Mouse (Mus musculus) gastrocnemius, adult 2 months (tissue): ENCODE measurements at regions not wholly inside any gene's neighbourhood (a gene's known extent, or its start where the extent isn't known, plus 50 kb on each side); places are given as distances from the start of the nearest gene placed in this dataset.
A peak's percentile ranks its signal among the peaks of the same experiment; 100 is the strongest.

ENCODE experiments used
- DNase-seq: peaks from one replicate; pipeline ENCODE4 v3.0.0; 2022
- H3K27ac ChIP-seq: fragments of 200-600 bp; 2 replicates; pipeline ENCODE4 v1.8.1; 2022; ENCODE audit warnings: mild to moderate bottlenecking
- H3K4me3 ChIP-seq: fragments of 200-600 bp; 2 replicates; pipeline ENCODE4 v1.8.1; 2022; ENCODE audit warnings: mild to moderate bottlenecking, moderate library complexity
- CTCF ChIP-seq: fragments of 200-600 bp; IDR thresholded peaks from 2 replicates; pipeline ENCODE4 v1.8.1; 2022; ENCODE audit warnings: antibody characterized with exemption, mild to moderate bottlenecking, moderate library complexity
- intact Hi-C: fragments of 180-260 bp; cut with DNase I; formaldehyde crosslinking; loops from one replicate; pipeline ENCODE4 v1.15.1; 2025

GRCm38 (mm10) chr10:8667244-8667643 lies 148.6 kb upstream of the Ust start:
- intact Hi-C loops, result no loop called here
- Histone ChIP-seq H3K27ac (no peak overlapping the region), H3K4me3 (no peak overlapping the region)
- TF ChIP-seq CTCF, result no peak
- DNase-seq, result no peak

GRCm38 (mm10) chr10:8658934-8659294 lies 140.3 kb upstream of the Ust start:
- H3K4me3 ChIP-seq, result no peak overlapping the region
- TF ChIP-seq CTCF, result no peak
- intact Hi-C loops, result no loop called here
- H3K27ac ChIP-seq, result peak overlapping the region; percentile 71
- no peak for DNase-seq

DNA sequence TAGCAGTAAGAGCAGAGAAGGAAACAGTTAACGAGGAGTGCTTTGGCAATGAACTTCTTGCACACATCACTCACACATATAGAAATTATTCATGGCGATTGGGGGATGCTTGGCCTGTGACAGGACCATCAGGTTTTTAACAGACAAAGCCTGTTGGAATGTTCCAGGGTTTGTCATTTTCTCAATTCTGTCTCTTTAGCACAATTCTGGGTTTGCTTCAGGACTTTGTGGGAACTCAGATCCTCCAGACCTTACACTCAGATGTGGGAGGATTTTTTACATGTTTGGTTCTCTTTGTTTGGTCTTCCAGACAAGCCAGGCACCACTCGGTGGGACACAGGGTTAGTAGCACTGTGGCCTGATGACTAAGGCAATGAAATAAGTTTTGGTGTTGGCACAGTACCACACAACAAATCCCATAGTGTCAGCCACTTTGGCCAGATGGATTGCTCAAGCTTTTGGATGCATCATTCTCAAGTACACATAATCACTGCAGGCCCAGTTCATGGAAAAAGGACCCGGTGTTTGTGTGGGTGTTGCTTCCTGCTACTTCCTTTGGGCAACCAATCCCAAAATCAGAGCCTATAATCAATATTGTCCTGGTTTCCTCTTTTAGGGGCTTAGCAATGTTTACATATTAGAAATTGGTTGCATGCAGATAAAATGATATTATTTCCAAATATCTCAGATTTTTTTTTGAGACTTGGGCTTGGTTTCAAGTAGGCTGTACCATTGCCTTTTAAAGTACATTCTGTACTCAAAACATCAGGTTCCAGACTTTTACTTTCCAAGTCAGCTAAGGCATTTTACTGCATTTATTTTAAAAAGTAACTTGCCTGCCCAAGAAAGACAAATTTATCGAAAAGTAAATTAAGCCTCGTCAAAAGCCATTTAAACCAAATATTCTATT lies 139.7 kb upstream of the Ust start:
- peak; percentile 42 for DNase-seq
- peak overlapping the region; percentile 71 for H3K27ac ChIP-seq
- TF ChIP-seq CTCF, result no peak
- intact Hi-C loops, result no loop called here
- no peak overlapping the region for H3K4me3 ChIP-seq

GRCm38 (mm10) chr10:8657176-8658023 lies 138.8 kb upstream of the Ust start:
- DNase-seq, result no peak
- no peak for TF ChIP-seq CTCF
- H3K27ac ChIP-seq, result peak overlapping the region; percentile 71
- intact Hi-C loops, result no loop called here
- H3K4me3 ChIP-seq, result no peak overlapping the region

GRCm38 (mm10) chr10:8653651-8654050 lies 135.0 kb upstream of the Ust start:
- no peak for DNase-seq
- no peak for TF ChIP-seq CTCF
- intact Hi-C loops, result no loop called here
- H3K27ac ChIP-seq, result no peak overlapping the region
- no peak overlapping the region for H3K4me3 ChIP-seq

DNA sequence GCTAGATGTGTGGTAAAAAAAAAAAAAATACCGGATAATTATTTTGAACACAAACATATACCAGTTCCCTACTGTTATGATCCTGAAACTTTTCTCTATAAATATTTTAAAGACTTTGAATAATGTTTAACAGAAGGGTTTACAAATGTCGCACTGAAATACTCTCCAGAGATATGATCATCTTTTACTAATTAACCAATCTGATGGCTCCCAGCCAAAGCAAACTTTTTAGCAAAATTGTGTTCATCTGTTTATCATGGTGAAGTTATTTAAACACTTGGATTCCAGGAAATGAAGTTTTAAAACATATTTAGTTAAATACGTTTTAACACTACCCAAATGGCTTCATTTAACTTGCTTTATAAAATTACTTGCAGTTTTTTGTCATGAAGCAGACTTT lies 123.6 kb upstream of the Ust start:
- intact Hi-C loops, result no loop called here
- TF ChIP-seq CTCF, result no peak
- no peak overlapping the region for H3K4me3 ChIP-seq
- H3K27ac ChIP-seq, result no peak overlapping the region
- DNase-seq, result no peak

- Histone ChIP-seq H3K4me3 (no peak overlapping the region), H3K27ac (no peak overlapping the region)
- TF ChIP-seq CTCF, result no peak
- intact Hi-C loops, result no loop called here
- DNase-seq, result no peak
Measured at GRCm38 (mm10) chr10:8624229-8624911, 105.7 kb upstream of the Ust start.

GRCm38 (mm10) chr10:8618676-8619075 lies 100.1 kb upstream of the Ust start:
- H3K4me3 ChIP-seq, result no peak overlapping the region
- no peak for TF ChIP-seq CTCF
- no peak for DNase-seq
- H3K27ac ChIP-seq, result no peak overlapping the region
- intact Hi-C loops, result no loop called here

DNA sequence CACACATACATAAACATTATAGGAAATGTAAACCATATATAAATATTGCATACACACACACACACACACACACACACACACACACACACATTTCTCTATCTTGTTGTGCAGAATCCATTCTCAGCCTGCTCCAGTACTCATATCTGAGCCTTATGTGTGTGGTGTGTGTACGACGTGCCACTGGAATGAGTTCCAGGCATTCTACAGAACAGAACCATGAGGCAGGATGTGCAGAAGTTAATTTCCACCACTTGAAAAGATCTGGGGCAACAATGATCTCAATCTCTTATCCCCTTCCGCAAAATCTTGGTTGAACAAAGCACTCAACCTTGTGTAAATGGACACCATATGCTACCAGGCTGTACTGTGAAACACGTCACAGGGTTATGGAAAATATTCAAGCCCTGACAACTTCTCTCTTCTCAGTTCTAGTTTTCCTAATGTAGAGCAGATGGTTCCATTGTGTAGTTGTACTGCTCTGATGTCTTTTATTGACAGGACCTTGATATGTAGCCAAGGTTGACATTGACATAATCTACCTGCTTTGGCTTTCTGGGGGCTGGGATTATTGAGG lies 96.9 kb upstream of the Ust start:
- Histone ChIP-seq H3K27ac (no peak overlapping the region), H3K4me3 (no peak overlapping the region)
- intact Hi-C loops, result no loop called here
- no peak for DNase-seq
- no peak for TF ChIP-seq CTCF

GRCm38 (mm10) chr10:8589871-8590533 lies 71.4 kb upstream of the Ust start:
- Histone ChIP-seq H3K27ac (no peak overlapping the region), H3K4me3 (no peak overlapping the region)
- TF ChIP-seq CTCF, result no peak
- intact Hi-C loops, result no loop called here
- no peak for DNase-seq

- intact Hi-C loops, result no loop called here
- no peak for TF ChIP-seq CTCF
Measured at GRCm38 (mm10) chr10:8589106-8589505, 70.5 kb upstream of the Ust start.

GRCm38 (mm10) chr10:8584389-8584908 lies 65.8 kb upstream of the Ust start:
- intact Hi-C loops, result no loop called here
- no peak for TF ChIP-seq CTCF
- Histone ChIP-seq H3K4me3 (no peak overlapping the region), H3K27ac (no peak overlapping the region)
- no peak for DNase-seq

More at GRCm38 (mm10) chr10:8589106-8589505, 70.5 kb upstream of the Ust start:
- no peak for DNase-seq
- Histone ChIP-seq H3K4me3 (no peak overlapping the region), H3K27ac (no peak overlapping the region)
